Mouse (Mus musculus): ENCODE measurements at regions not wholly inside any gene's neighbourhood (a gene's known extent, or its start where the extent isn't known, plus 50 kb on each side); places are given as distances from the start of the nearest gene placed in this dataset.

GRCm38 (mm10) chr13:39950203-39950602, 411.0 kb downstream of the Ofcc1 start:
- no peak for DNase-seq

DNA sequence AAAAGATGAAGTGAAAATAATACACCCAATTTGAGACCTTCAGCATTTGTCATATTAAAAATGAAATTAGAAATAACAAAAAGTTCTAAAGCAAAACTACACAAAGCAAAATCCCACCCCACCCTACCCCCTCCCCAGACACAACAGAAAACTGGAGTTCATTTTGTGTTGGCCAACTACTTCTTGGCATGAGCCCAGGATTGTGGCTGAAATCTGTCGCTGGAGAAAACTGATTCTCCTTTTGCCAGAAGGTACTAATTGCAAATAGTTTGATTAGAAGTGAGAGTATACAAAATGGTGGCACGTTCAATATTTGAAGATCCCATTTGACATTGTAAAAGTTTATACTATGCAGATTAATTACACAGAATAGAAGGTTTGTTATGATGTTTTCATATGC, 426.0 kb downstream of the Ofcc1 start:
- DNase-seq = no peak

DNA sequence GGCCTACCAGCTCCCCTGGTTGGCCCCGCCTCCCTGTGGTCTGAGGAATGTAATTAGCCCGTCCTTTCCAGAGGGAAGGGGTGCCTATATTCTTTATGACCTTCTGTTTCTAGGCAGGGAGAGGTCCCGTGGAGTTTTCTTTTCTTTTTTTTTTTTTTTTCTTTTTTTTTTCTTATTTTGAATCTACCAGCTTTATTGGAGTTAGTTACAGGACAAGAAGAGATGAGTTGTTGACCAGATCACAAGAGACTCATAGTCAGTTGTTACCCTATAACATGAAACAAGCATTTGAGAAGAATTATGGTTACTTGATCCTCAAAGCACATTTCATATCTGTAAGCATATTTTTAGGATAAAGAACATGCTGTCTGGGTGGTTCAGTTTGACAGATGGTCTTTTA, 429.8 kb downstream of the Ofcc1 start:
- DNase-seq = no peak

DNA sequence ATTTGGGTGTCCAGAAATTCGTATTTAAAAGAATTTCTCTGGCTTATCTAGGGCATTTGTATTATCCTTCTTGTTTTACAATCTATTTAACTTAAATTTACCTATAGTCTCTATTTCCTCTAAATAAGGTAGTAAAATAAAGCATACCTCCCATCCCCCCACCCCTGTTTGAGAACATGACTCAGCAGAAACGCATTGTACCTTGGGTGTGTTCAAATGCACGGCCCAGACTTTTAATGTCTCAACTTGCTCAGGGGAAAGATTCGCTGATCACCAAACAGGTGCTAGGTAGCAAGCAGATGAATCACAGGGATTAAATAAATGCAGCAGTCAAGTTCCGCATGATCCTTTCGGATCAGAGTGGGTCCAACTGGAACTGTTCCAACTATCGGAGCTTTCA, 432.7 kb downstream of the Ofcc1 start:
- no peak for DNase-seq

DNA sequence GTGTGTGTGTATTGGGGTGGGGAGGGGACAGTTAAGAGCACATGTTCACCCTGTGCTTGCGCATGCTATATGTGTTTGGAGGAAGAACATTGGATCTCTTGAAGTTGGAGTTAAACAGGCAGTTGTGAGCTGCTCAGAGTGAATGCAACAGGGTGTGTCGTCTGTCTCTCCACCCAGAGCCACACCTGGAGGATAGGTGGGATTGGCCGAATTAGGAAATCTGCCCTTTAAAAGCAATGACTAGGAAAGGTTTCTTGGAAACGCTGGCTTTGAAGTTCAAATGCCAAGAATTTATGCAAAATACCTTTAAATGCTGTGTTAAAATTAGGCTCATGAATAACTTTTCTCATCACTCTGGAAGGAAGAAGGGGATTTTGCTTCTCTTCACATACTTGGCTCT, 436.9 kb downstream of the Ofcc1 start:
- DNase-seq = no peak

- DNase-seq = no peak
Measured at GRCm38 (mm10) chr13:39923113-39923512, 438.1 kb downstream of the Ofcc1 start.

DNA sequence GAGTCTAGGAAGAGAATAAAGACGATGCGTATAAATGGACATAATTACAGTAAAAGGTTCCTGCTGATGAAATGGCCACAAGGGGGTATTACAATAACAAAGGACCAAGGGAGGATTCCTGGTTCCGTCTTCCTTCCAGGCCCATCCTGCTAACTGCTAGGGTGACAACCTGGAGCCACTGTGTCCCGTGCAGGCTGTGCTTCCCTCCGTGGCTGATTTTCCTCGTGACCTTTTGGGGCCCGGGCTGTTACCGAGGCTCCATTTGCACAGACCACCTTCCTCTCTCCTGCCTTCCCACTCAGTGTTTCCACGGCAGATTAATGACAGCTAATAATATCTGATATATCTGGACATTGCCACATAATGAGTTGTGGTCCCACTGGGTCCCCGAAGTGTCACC, 453.5 kb downstream of the Ofcc1 start:
- no peak for DNase-seq

DNA sequence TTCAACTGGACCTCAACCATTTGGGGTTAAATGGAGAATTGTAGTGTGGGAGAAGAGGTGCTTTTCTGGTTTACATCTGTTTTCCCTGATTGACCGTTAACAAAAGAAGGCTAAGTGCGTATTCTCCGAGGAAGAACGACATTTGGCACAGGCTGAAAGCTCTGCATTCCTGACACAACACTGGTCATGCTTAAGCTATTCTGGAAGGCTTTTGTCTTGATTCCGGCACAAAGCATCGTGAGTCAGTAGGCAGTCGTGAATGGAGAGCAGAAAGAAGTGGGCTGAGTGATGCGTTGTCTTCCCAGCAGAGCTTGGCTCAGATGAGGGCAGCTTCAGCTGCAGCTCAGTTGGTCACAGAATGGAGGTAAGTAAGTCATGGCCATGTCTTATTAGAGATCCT, 457.0 kb downstream of the Ofcc1 start:
- no peak for DNase-seq

- no peak for DNase-seq
Measured at GRCm38 (mm10) chr13:39903319-39903718, 457.9 kb downstream of the Ofcc1 start.

GRCm38 (mm10) chr13:39899332-39899731, 461.9 kb downstream of the Ofcc1 start:
- no peak for DNase-seq

- no peak for DNase-seq
Measured at GRCm38 (mm10) chr13:39898412-39898979, 462.8 kb downstream of the Ofcc1 start.

- no peak for DNase-seq
Measured at GRCm38 (mm10) chr13:39894159-39894558, 467.1 kb downstream of the Ofcc1 start.

GRCm38 (mm10) chr13:39881066-39881465, 480.2 kb downstream of the Ofcc1 start:
- no peak for DNase-seq

- DNase-seq = no peak
Measured at GRCm38 (mm10) chr13:39880136-39880535, 481.1 kb downstream of the Ofcc1 start.

DNA sequence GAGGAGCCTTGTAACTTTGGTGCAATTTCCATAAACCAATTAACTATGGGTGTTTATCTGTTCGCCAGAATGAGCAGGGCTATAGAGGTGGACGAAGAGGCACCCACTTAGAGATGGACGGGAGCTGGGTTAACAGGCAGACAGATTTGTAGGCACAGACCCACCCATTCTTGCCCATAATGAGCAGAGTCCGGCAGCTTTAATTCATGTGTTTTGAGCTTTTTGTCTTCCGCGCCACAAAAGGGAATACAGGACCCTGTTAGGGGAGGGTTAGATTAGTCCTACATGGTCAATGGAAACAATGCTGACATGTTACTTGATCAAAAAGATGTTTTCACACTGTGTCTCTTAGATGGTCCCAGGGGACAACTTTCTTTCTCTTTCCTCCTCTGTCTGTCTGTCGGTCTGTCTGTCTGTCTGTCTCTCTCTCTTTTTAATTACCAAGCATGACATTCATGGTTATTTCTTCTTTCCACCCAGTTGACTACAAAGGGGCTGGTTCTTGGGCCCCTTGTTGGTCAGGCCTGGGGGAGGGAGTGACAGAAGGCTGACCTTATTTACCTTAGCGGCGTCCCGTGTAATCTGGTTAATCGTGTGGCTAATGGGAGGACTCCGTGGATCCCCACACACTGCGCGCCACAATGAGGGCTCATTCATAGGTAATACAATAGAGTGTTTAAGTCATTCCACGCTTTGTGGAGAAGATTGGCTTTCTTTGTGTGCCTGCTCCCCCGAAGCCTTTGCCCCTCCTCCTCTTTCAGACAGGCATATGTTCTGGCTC, 483.7 kb downstream of the Ofcc1 start:
- DNase-seq = no peak

DNA sequence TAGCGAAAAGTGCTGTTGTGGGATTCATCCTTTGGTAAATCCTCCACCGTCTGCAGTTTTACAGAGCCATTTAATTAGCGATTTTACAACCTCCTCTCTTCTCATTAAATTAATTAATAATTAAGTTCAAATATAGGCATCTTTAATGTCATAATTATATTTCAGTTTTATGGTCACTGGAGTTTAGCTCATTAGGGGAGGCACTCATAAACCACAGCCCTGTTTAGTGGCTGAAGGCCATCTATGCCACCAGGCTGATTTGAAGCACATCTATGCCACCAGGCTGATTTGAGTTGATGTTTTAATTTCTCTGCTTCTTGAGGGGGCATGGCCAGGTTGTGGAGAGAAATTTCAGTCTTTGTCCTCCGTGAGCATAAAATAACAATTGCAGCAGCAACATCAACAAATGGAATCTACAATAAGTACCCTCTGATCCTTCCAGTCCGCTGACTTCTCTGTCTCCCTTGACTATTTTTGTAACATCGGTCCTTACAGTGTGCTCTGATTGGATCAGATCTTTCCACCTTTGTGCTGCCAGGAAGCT, 508.9 kb downstream of the Ofcc1 start:
- no peak for DNase-seq

DNA sequence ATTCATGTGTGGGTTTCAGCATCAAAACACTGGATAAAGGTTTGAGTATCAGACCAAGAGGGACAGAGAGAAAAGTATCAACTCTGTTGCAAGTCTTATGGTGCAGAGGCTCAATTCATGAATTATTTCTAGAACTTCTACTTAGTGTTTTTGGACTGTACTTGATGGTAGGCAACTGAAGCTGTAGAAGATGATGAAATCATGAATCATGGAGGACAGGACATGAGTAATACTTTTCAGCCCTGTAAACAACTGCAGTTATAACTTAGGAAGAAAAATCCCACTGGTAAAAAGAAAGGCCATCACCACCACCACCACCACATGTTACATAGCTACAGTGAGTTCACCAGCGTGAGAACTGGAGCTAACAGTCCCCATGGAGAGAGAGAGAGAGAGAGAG, 511.9 kb downstream of the Ofcc1 start:
- DNase-seq = no peak

GRCm38 (mm10) chr13:39836053-39836584, 525.1 kb downstream of the Ofcc1 start:
- DNase-seq = no peak

DNA sequence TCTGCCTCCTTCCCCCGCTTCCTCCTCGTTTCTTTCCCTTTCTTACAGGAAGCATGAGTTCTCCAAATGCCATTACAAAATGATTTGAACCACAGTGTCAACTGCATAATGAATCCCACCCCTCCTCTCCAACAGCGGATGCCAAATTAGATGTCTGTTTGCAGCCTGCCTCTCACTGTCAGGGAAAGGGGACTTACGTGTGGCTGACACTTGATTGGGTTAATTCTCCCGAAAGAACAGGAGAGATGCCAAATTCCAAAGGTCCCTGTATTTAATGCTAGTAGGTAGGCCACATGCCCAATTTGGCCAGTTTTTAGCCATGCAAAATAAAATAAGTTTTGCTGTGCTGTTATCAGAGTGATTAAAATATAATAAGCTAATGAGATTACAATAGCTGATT, 525.9 kb downstream of the Ofcc1 start:
- DNase-seq = no peak

- no peak for DNase-seq
Measured at GRCm38 (mm10) chr13:39834521-39835245, 526.6 kb downstream of the Ofcc1 start.

- DNase-seq = peak; percentile 3
Measured at GRCm38 (mm10) chr13:39823965-39824555, 537.2 kb downstream of the Ofcc1 start.

GRCm38 (mm10) chr13:39823346-39823954, 537.8 kb downstream of the Ofcc1 start:
- DNase-seq = no peak

GRCm38 (mm10) chr13:39774554-39774953, 586.7 kb downstream of the Ofcc1 start:
- DNase-seq = no peak
